Mouse (Mus musculus) layer of hippocampus, adult 8-10 months (tissue): ENCODE measurements around the gene Cd52. TPM values are rescaled to one million over a fixed set of nuclear protein-coding genes. Genes with fewer than 3 reads are reported as not detected.

Source experiments
- DNase-seq, 2 experiments: peaks; one replicate each; pipeline ENCODE4 v3.0.0; 2022; ENCODE audit warnings: low spot score in 2 of 2
- total RNA-seq, 4 experiments: library from RNA; stranded (reverse); gene quantifications; 2 replicates each; pipeline ENCODE4 v1.2.4; 2022

Gene Cd52
- total RNA-seq, 4 experiments from 2014 or later: 1.2 to 52.4 (median 18.2) TPM

- DNase-seq: no peak
Observed at GRCm38 (mm10) chr4:134119644-134120043, 24.8 kb upstream of the Cd52 start.

GRCm38 (mm10) chr4:134119042-134119441 is 24.2 kb upstream of the Cd52 start:
- no peak for DNase-seq

DNA sequence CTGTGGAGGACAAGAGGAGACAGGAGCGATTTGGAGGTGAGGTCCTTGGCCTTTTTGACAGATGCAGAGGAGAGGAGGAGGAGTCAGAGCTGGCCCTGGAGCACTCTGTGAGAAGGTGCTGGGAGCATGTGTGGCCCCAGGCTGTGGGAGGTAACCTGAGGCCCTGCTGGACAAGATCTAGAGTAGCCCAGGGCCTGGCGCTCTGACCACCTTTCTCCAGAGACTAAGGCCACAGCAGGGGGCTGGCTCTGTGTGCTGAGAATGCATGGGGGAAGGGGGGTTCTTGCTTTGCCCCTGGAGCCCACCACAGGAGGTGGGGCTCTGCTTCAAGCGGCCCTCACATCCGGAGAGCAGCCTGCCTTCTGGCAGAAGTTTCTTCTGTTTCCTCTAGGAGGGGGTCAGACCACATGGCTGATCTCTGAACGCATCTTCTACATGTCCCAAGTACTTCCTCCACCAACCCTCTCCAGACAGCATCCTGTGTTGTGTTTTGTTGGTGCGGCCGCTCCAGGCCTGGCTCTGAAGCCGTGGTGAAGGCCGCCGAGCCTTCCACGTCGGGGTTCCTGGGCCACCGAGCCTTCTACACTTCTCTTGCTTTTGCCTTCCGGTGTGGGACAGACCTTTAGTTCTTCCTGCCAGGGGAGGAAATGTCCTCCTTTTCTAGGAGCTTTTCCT is 23.4 kb upstream of the Cd52 start:
- DNase-seq: no peak

- no peak for DNase-seq
Observed at GRCm38 (mm10) chr4:134117012-134117411, 22.1 kb upstream of the Cd52 start.

DNA sequence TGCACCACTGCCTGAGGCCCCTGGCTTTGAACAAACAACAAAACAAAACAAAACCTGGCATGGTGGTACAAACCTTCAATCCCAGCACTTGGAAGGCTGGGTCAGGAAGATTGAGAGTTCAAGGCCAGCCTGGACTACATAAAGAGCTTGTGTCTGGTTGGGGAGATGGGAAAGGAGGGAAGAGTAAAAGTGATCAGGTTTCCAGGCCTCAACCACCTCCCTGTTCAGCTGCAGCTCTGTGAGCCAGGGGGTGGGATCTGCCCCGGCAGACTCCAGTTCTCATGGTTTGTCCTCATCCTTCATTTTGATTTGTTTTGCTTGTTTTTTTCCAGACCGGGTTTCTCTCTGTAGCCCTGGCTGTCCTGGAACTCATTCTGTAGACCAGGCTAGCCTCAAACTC is 21.6 kb upstream of the Cd52 start:
- DNase-seq: no peak

DNA sequence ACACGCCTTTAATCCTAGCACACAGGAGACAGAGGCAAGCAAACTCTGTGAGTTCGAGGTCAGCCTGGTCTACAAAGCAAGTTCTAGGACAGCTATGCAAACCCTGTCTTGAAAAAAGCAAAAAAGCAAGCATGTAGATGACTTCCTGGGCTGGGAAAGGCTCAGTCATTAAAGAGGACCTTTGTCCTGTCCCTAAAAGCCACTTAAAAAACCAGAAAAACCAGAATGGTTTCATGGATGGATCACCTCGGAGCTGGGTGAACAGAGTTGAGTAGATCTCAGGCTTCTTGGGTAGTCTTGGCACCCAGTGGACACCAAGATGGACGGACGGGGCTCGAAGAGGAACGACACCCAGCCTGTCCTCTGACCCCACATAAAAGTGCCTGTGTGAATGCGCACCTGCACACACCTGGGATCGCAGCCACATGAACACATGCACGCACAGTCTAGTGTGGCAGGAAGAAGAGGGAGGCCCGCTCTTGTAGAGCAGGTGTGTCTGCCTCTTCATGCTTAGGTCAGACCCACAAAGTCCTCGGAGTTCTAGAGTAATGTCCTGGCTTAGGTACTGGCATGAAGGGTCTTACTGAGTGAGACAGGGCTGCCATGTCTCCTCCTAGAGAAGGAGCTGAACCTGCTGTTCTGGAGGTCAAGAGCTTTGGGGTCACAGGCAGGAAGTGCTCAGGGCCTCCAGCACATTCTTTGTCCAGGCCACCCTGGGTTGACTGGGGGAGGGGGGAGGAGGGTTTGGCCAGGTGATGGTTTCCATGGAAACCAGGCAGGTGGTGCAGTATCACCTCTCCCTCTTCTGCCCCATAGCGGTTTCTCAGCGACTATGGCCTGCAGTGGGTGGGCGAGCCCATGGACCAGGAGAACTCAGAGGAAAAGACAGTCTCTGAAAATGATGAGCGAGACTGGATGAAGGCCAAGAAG is 20.6 kb upstream of the Cd52 start:
- no peak for DNase-seq

- DNase-seq: no peak
Observed at GRCm38 (mm10) chr4:134114038-134114437, 19.2 kb upstream of the Cd52 start.

GRCm38 (mm10) chr4:134113356-134113994 is 18.6 kb upstream of the Cd52 start:
- DNase-seq: no peak

DNA sequence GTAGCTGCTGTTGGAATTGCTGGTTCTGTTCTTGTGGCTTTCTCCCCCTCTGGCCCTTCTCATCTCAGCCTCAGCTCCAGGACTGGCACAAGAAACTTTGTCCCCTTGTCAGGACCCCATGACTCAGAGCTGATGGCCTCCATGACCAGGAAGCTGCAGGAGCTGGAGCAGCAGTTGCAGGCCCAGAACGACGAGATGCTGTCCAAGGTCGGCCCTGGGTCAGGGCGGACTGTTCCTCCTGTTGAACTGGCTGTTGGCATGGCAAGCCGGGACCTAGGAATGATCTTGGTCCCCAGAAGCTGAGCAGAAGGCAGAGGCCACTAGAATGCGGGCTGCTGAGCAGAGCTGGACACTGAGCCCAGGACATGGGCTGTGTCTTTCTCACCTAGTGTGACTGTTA is 17.5 kb upstream of the Cd52 start:
- DNase-seq: no peak

GRCm38 (mm10) chr4:134110653-134111052 is 15.8 kb upstream of the Cd52 start:
- no peak for DNase-seq

DNA sequence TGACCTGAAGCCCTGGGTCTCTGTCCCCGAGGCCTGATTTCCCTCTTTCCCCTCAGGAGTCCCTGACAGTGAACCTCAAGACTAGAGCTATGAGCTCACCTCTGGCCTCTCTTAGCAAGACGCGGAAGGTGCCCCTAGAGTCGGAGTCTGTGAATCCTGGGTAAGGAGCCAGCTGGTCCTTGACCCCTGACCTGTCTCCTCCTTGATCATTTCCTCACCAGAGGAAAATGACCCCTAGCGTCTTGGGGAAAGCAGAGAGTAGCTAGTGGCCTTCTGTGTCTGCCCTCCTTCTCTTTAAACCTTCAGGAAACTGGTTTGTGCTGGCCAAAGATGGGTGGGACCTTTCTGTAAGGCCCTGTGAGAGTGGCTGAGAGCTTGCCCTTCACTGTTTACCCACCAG is 13.3 kb upstream of the Cd52 start:
- no peak for DNase-seq

DNA sequence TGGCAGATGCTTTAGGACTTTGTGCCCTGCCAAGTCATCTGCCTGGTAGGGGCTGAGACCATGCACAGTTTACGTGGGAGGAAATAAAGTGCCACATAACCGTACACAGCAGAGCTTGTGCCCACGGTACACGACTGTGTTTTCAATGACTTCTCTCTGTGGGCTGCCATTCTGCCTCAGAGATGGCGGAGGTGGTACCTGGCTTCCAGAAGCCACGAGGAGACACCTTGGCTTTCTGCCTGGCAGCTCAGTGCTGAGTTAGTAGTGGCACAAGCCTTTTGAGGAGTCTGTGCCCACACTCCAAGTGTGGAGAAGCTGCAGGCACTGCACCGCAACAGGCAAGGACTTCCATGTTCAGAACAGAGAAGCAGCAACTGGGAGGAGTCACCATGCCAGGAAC is 12.8 kb upstream of the Cd52 start:
- peak; percentile 58 to 61 for DNase-seq

DNA sequence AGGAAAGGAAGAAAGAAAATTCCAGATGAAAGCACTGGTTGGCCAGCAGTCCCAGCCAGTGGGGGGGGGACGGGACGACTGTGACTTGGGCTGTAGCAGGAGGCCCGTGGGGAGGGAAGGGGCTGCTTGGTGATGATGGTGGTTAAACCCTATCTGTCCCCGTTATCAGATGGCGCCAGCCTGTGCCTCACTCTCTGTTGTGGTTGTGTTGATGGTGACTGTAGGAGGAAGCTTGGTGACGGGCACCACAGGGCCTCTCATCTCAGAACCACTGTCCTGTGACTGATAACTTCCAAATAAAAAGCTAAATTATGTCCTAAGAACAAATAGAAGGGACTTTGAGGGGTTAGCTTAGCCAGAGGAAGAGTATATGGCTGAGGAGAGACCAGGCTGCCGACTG is 11.2 kb upstream of the Cd52 start:
- DNase-seq: no peak

DNA sequence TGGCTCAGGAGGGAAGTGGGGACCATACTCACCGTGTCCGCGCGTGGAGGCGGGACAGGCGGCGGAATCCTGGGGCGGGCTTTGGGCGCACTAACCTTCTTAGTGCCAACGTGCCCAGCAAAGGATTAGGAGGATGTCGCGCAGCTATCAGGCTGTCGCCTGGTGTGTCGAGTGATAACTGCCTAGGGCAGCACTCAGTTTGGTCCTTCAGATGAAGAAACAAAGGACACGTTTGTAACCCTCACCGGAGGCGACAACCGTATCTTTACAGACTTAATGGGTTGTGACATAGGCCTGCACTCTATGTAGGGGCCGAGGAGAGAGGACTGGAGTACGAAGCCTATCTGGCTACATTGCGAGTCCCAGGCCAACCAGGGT is 7.8 kb upstream of the Cd52 start:
- no peak for DNase-seq

GRCm38 (mm10) chr4:134101979-134102741 is 7.3 kb upstream of the Cd52 start, which contains the start of gene Ubxn11:
TSS of gene Ubxn11 (plus strand) at chr4:134102570.
- peak; percentile 91 to 94 for DNase-seq

- DNase-seq: no peak
Observed at GRCm38 (mm10) chr4:134100245-134100644, 5.4 kb upstream of the Cd52 start.

DNA sequence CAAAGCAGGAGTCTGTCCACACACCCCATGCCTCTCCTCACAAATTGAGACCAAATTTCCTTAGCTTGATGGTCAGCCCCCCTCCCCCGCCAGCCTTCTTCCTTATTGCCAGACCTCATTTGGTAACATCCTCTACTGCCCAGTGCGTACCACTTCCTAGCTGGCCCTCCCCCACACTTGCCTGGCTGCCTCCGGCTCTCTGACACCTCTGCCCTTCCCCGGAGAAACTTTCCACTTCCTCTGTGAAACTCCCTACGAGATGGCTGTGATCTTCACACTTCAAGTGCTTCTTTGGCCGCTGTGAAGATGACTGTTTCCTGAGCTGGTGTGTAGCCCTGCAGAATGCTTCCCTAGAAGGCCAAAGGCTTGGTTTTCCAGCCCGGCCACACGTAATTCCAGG is 3.7 kb upstream of the Cd52 start:
- no peak for DNase-seq

- no peak for DNase-seq
Observed at GRCm38 (mm10) chr4:134097015-134097608, 2.2 kb upstream of the Cd52 start.

GRCm38 (mm10) chr4:134096120-134096519 is 1.2 kb upstream of the Cd52 start:
- DNase-seq: no peak

DNA sequence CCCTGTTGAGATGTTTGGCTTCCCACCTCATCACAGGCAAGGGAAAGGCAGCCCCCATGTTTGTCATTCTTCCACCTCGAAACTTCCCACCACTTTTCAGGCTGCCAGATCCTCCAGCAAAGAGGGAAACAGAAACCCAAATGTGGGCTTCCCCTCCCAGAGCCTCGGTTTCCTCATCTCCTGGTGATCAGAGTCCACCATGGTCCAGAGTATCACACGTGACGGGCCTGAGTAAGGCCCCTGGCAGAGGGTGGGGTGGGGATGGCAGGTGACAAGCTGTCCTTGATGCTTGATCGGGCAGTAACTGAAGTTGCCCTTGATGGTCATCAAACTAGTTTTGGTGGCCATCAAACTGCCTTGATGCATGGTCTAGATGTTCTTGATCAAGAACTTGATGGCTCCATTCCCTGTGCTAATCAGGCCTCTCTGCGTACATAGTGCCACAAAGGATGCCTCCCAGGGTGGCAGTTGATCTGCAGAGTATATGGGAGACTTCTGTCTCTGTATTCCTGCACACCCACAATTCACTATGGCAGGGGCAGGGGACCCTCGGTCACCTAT is 798 bp downstream of the Cd52 start:
- no peak for DNase-seq
